Comparison of ENCODE assay signal across 9 mouse cellular contexts in genomic region chr10:79696129-79696651, GRCm38 (mm10). TPM values are rescaled to one million over a fixed set of nuclear protein-coding genes. Genes with fewer than 3 reads are reported as not detected.
DNase-seq lines count a peak whose midpoint lies in the region; ATAC-seq and TF ChIP-seq lines count a peak whose summit lies in the region.
"Had no signal": no experiment of that assay in that cellular context is flagged by ENCODE, and none has a peak within 500 bp of the region (broad histone marks: within the 10 kb centered on the region; RNA-seq: fewer than 3 reads in every experiment).

No protein-coding gene starts in this region.

- no peak for TF ChIP-seq EP300 in stomach, postnatal 0 days (optimal IDR thresholded peaks at IDR 0.05)

- no peak for DNase-seq in cerebellum, adult 2 months
- no peak for DNase-seq in cerebellum, adult 8-10 months
- DNase-seq in neural tube, embryonic 10.5 days (ENCODE audit: extremely low spot score, low spot score), result no peak
- DNase-seq in limb, embryonic 14.5 days (ENCODE audit: low spot score), result peak; percentile 36
- peak; percentile 73 for DNase-seq in stomach, postnatal 0 days (ENCODE audit: low spot score)
- no peak for DNase-seq in layer of hippocampus, postnatal 36 days
- DNase-seq in left cerebral cortex, adult 9 months (ENCODE audit: low spot score in 2 of 2), result no peak

- H3K4me3 ChIP-seq in cerebellum, adult 2 months (replicated peaks; ENCODE audit: insufficient read depth, low read depth, low read length), result no peak overlapping the region
- H3K4me3 ChIP-seq in neural tube, embryonic 13.5 days, result no peak overlapping the region
- H3K4me3 ChIP-seq in limb, embryonic 14.5 days (replicated peaks; ENCODE audit: low read length), result no peak overlapping the region
- H3K4me3 ChIP-seq in stomach, postnatal 0 days (ENCODE audit: low read depth, low read length), result no peak overlapping the region
- H3K4me3 ChIP-seq: midbrain, embryonic 15.5 days had no signal

- TF ChIP-seq CTCF in cerebellum, adult 2 months (IDR thresholded peaks at IDR 0.05; ENCODE audit: borderline replicate concordance, insufficient read depth, low read depth, low read length), result no peak
- TF ChIP-seq CTCF in stomach, postnatal 0 days (IDR thresholded peaks at IDR 0.05; ENCODE audit: low read depth), result no peak

- no peak for ATAC-seq in neural tube, embryonic 13.5 days (ENCODE audit: low read depth)
- ATAC-seq in limb, embryonic 14.5 days (ENCODE audit: low FRiP score, low read depth), result peak; percentile 46
- ATAC-seq in stomach, postnatal 0 days (ENCODE audit: low FRiP score, low TSS enrichment), result peak; percentile 62
- ATAC-seq: midbrain, embryonic 15.5 days had no signal

- no peak for TF ChIP-seq POLR2A in cerebellum, adult 2 months (IDR thresholded peaks at IDR 0.05; ENCODE audit: borderline replicate concordance, insufficient read depth, low read length)
- no peak for TF ChIP-seq POLR2A in limb, embryonic 14.5 days (IDR thresholded peaks at IDR 0.05; ENCODE audit: borderline replicate concordance, extremely low read depth, insufficient read depth, insufficient read length)

- H3K9ac ChIP-seq in neural tube, embryonic 13.5 days, result 0 out of 2 replicates have a peak overlapping the region, but pooled peaks have one; percentile 3
- H3K9ac ChIP-seq in limb, embryonic 14.5 days (ENCODE audit: low read depth, low read length, severe bottlenecking), result 0 out of 2 replicates have a peak overlapping the region, but pooled peaks have one; percentile 16
- H3K9ac ChIP-seq in stomach, postnatal 0 days (ENCODE audit: low read length), result no peak overlapping the region
- H3K9ac ChIP-seq: midbrain, embryonic 15.5 days had no signal

- H3K36me3 ChIP-seq in neural tube, embryonic 13.5 days, result no peaks in the 10 kb centered on the region
- no peaks in the 10 kb centered on the region for H3K36me3 ChIP-seq in limb, embryonic 14.5 days (ENCODE audit: control insufficient read depth, insufficient read depth, low read length)
- no peaks in the 10 kb centered on the region for H3K36me3 ChIP-seq in stomach, postnatal 0 days (ENCODE audit: control insufficient read depth, insufficient read depth, low read length)
- H3K36me3 ChIP-seq: midbrain, embryonic 15.5 days had no signal

- no peaks in the 10 kb centered on the region for H3K9me3 ChIP-seq in neural tube, embryonic 13.5 days
- no peaks in the 10 kb centered on the region; the same call in 1 of the 2 replicates for H3K9me3 ChIP-seq in limb, embryonic 14.5 days (ENCODE audit: control insufficient read depth, low read length)
- no peaks in the 10 kb centered on the region for H3K9me3 ChIP-seq in stomach, postnatal 0 days (ENCODE audit: control insufficient read depth, low read length)
- H3K9me3 ChIP-seq: midbrain, embryonic 15.5 days had no signal

- H3K27ac ChIP-seq in cerebellum, adult 2 months (ENCODE audit: insufficient read depth, low read length), result peak overlapping the region; percentile 67
- no peak overlapping the region for H3K27ac ChIP-seq in neural tube, embryonic 13.5 days (replicated peaks)
- peak overlapping the region; percentile 84 for H3K27ac ChIP-seq in limb, embryonic 14.5 days (replicated peaks; ENCODE audit: low read depth, low read length)
- peak overlapping the region; percentile 83 for H3K27ac ChIP-seq in stomach, postnatal 0 days (replicated peaks)
- H3K27ac ChIP-seq: midbrain, embryonic 15.5 days had no signal

- no peak overlapping the region for H3K4me2 ChIP-seq in neural tube, embryonic 13.5 days
- peak overlapping the region; percentile 6 for H3K4me2 ChIP-seq in limb, embryonic 14.5 days (replicated peaks; ENCODE audit: low read depth, low read length, severe bottlenecking)
- H3K4me2 ChIP-seq in stomach, postnatal 0 days (replicated peaks; ENCODE audit: low read depth), result no peak overlapping the region; the same call in 1 of the 2 replicates
- H3K4me2 ChIP-seq: midbrain, embryonic 15.5 days had no signal

- no peaks in the 10 kb centered on the region for H3K27me3 ChIP-seq in cerebellum, adult 2 months (ENCODE audit: control insufficient read depth, insufficient read depth, low read length)
- no peaks in the 10 kb centered on the region for H3K27me3 ChIP-seq in neural tube, embryonic 13.5 days
- no peaks in the 10 kb centered on the region for H3K27me3 ChIP-seq in limb, embryonic 14.5 days (ENCODE audit: control insufficient read depth, insufficient read depth, low read length)
- H3K27me3 ChIP-seq in stomach, postnatal 0 days (ENCODE audit: control insufficient read depth, insufficient read depth, low read length), result no peaks in the 10 kb centered on the region
- H3K27me3 ChIP-seq: midbrain, embryonic 15.5 days had no signal

- peaks cover 49% of the 10 kb centered on the region for H3K4me1 ChIP-seq in cerebellum, adult 2 months (ENCODE audit: control insufficient read depth, insufficient read depth, low read length)
- no peaks in the 10 kb centered on the region for H3K4me1 ChIP-seq in neural tube, embryonic 13.5 days (replicated peaks)
- peaks cover 27% of the 10 kb centered on the region for H3K4me1 ChIP-seq in limb, embryonic 14.5 days (ENCODE audit: control insufficient read depth, insufficient read depth, low read length)
- peaks cover 8% of the 10 kb centered on the region for H3K4me1 ChIP-seq in stomach, postnatal 0 days (replicated peaks; ENCODE audit: control insufficient read depth, insufficient read depth)
- H3K4me1 ChIP-seq: midbrain, embryonic 15.5 days had no signal

- 33% methylated on average over 9 of the region's 9 CpGs for WGBS in cerebellum, adult 2 months
- WGBS in neural tube, embryonic 13.5 days, result 61% methylated on average over 9 of the region's 9 CpGs
- WGBS in limb, embryonic 14.5 days, result 34% methylated on average over 9 of the region's 9 CpGs
- WGBS in stomach, postnatal 0 days, result 26% methylated on average over 9 of the region's 9 CpGs

RNA-seq across cellular contexts. Expression of gene Gzmm, which starts 7.4 kb away (rescaled TPM):
- polyA plus RNA-seq in cerebellum, adult 2 months (2012; rRNA removed), result 2.3 and 2.8 TPM in 2 replicates
- polyA plus RNA-seq in neural tube, embryonic 13.5 days (2015; fragmentation: Nextera tagmentation; extraction: Ambion mirVana), result 0.69 and 1.5 TPM in 2 replicates
- 1.1 and 1.4 TPM in 2 replicates for polyA plus RNA-seq in limb, embryonic 14.5 days (2012; rRNA removed)
- polyA plus RNA-seq in limb, embryonic 14.5 days (2014; fragmentation: Nextera tagmentation; extraction: Ambion mirVana), result 0.66 and 0.82 TPM in 2 replicates
- 0.62 and 0.83 TPM in 2 replicates for polyA plus RNA-seq in stomach, postnatal 0 days (2015; fragmentation: Nextera tagmentation; extraction: Ambion mirVana)
- 1 to 10 TPM; 2.4 to 2.5 TPM for total RNA-seq in layer of hippocampus, postnatal 36 days (2021)

RNA-seq across cellular contexts. Expression of gene Bsg, which starts 8.1 kb away (rescaled TPM):
- 1,261 and 1,264 TPM in 2 replicates for polyA plus RNA-seq in cerebellum, adult 2 months (2012; rRNA removed)
- 750 and 762 TPM in 2 replicates for polyA plus RNA-seq in neural tube, embryonic 13.5 days (2015; fragmentation: Nextera tagmentation; extraction: Ambion mirVana)
- polyA plus RNA-seq in limb, embryonic 14.5 days (2012; rRNA removed), result 763 and 866 TPM in 2 replicates
- 805 and 825 TPM in 2 replicates for polyA plus RNA-seq in limb, embryonic 14.5 days (2014; fragmentation: Nextera tagmentation; extraction: Ambion mirVana)
- polyA plus RNA-seq in stomach, postnatal 0 days (2015; fragmentation: Nextera tagmentation; extraction: Ambion mirVana), result 1,012 and 1,042 TPM in 2 replicates
- 100 to 1,000 TPM; 555 to 610 TPM for total RNA-seq in layer of hippocampus, postnatal 36 days (2021)

RNA-seq across cellular contexts. Expression of gene Cdc34, which starts 14.2 kb away (rescaled TPM):
- polyA plus RNA-seq in cerebellum, adult 2 months (2012; rRNA removed), result 93.9 and 106 TPM in 2 replicates
- 98.3 and 98.7 TPM in 2 replicates for polyA plus RNA-seq in neural tube, embryonic 13.5 days (2015; fragmentation: Nextera tagmentation; extraction: Ambion mirVana)
- 138 and 156 TPM in 2 replicates for polyA plus RNA-seq in limb, embryonic 14.5 days (2012; rRNA removed)
- polyA plus RNA-seq in limb, embryonic 14.5 days (2014; fragmentation: Nextera tagmentation; extraction: Ambion mirVana), result 106 and 110 TPM in 2 replicates
- 85.3 and 86.9 TPM in 2 replicates for polyA plus RNA-seq in stomach, postnatal 0 days (2015; fragmentation: Nextera tagmentation; extraction: Ambion mirVana)
- total RNA-seq in layer of hippocampus, postnatal 36 days (2021), result 10 to 100 TPM; 67.0 to 70.2 TPM

RNA-seq across cellular contexts. Expression of gene Hcn2, which starts 20.2 kb away (rescaled TPM):
- polyA plus RNA-seq in cerebellum, adult 2 months (2012; rRNA removed), result 227 and 270 TPM in 2 replicates
- 0.78 and 0.83 TPM in 2 replicates for polyA plus RNA-seq in neural tube, embryonic 13.5 days (2015; fragmentation: Nextera tagmentation; extraction: Ambion mirVana)
- polyA plus RNA-seq in limb, embryonic 14.5 days (2012; rRNA removed), result 0.70 and 1.3 TPM in 2 replicates
- polyA plus RNA-seq in limb, embryonic 14.5 days (2014; fragmentation: Nextera tagmentation; extraction: Ambion mirVana), result 0.18 and 0.21 TPM in 2 replicates
- 0.28 and 0.38 TPM in 2 replicates for polyA plus RNA-seq in stomach, postnatal 0 days (2015; fragmentation: Nextera tagmentation; extraction: Ambion mirVana)
- total RNA-seq in layer of hippocampus, postnatal 36 days (2021), result 100 to 1,000 TPM; 106 to 118 TPM

RNA-seq across cellular contexts. Expression of gene Tpgs1, which starts 27.0 kb away (rescaled TPM):
- polyA plus RNA-seq in cerebellum, adult 2 months (2012; rRNA removed), result 93.3 and 95.4 TPM in 2 replicates
- polyA plus RNA-seq in neural tube, embryonic 13.5 days (2015; fragmentation: Nextera tagmentation; extraction: Ambion mirVana), result 82.3 and 90.2 TPM in 2 replicates
- 44.6 and 57.4 TPM in 2 replicates for polyA plus RNA-seq in limb, embryonic 14.5 days (2012; rRNA removed)
- polyA plus RNA-seq in limb, embryonic 14.5 days (2014; fragmentation: Nextera tagmentation; extraction: Ambion mirVana), result 66.0 and 67.0 TPM in 2 replicates
- polyA plus RNA-seq in stomach, postnatal 0 days (2015; fragmentation: Nextera tagmentation; extraction: Ambion mirVana), result 50.3 and 51.0 TPM in 2 replicates
- 10 to 100 TPM; 64.6 to 68.3 TPM for total RNA-seq in layer of hippocampus, postnatal 36 days (2021)

Comparison
In these comparisons a context has a peak if more than half of its experiments do, and no peak if none do; other contexts are left out.
1. DNase-seq: peak in limb, embryonic 14.5 days (single experiment) and stomach, postnatal 0 days (single experiment); none in cerebellum, adult 2 months (0 of 2), cerebellum, adult 8-10 months (single experiment), neural tube, embryonic 10.5 days (single experiment), layer of hippocampus, postnatal 36 days (0 of 2) and left cerebral cortex, adult 9 months (0 of 2).